Mouse (Mus musculus) bone marrow macrophage, adult 2 months (primary cell): ENCODE data around the gene Rnf183.
A peak's percentile ranks its signal among the peaks of the same experiment; 100 is the strongest.
"Not testable (repeated sequence)": the region's sequence is repeated elsewhere in the genome, so short reads cannot be mapped to it uniquely, and the experiment has no call there.

Experiments used
- CTCF ChIP-seq: IDR thresholded peaks from 2 replicates; pipeline ENCODE4 v1.5.1; 2012; ENCODE audit warnings: low read depth, mild to moderate bottlenecking, low read length, moderate library complexity
- POLR2A ChIP-seq: IDR thresholded peaks from 2 replicates; pipeline ENCODE4 v1.6.1; 2012; ENCODE audit warnings: mild to moderate bottlenecking, low read depth, low read length, borderline replicate concordance

DNA sequence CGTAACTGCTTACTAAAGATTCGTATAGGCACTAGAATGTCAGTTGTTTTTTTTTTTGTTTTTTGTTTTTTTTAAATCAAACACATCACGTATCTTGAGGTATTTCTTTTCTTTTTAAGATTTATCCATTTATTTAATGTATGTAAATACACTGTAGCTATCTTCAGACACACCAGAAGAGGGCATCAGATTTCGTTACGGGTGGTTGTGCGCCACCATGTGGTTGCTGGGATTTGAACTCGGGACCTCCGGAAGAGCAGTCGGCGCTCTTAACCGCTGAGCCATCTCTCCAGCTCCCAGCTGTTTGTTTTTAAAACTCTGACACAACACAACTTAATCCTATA lies 44.5 kb upstream of the Rnf183 start:
- peak; percentile 49; the same call in 1 of the 2 replicates for TF ChIP-seq CTCF
- TF ChIP-seq POLR2A, result not testable (repeated sequence)
